Mouse (Mus musculus) C2C12 (cell line): ENCODE data around the gene Ino80b. TPM values are rescaled to one million over a fixed set of nuclear protein-coding genes. Genes with fewer than 3 reads are reported as not detected.
A peak's percentile ranks its signal among the peaks of the same experiment; 100 is the strongest.

ENCODE experiments used
- H3K27me3 ChIP-seq: one replicate; pipeline ENCODE4 v1.6.1; 2011; ENCODE audit not compliant: control insufficient read depth, insufficient read depth, insufficient read length
- H3K36me3 ChIP-seq: one replicate; pipeline ENCODE4 v1.6.1; 2011; ENCODE audit not compliant: control insufficient read depth, insufficient read depth
- H3K4me3 ChIP-seq: one replicate; pipeline ENCODE4 v1.5.1; 2011; ENCODE audit warnings: mild to moderate bottlenecking, control low read depth; ENCODE audit not compliant: poor library complexity, insufficient read depth, severe bottlenecking
- H3K79me2 ChIP-seq: one replicate; pipeline ENCODE4 v1.6.1; 2011; ENCODE audit not compliant: control insufficient read depth, insufficient read depth
- H3K79me3 ChIP-seq: one replicate; pipeline ENCODE4 v1.6.1; 2011; ENCODE audit warnings: low read depth, control low read depth
- H3ac ChIP-seq: one replicate; pipeline ENCODE3; 2011; ENCODE audit warnings: low read depth; ENCODE audit not compliant: control insufficient read depth, insufficient read length
- CEBPB ChIP-seq: IDR thresholded peaks from one replicate; pipeline ENCODE4 v1.6.1; 2011; ENCODE audit warnings: low read depth, mild to moderate bottlenecking, control low read depth, moderate library complexity
- CTCF ChIP-seq: IDR thresholded peaks from one replicate; pipeline ENCODE4 v1.5.1; 2011; ENCODE audit not compliant: control insufficient read depth, insufficient read depth, insufficient read length
- FOSL1 ChIP-seq: IDR thresholded peaks from one replicate; pipeline ENCODE4 v1.8.0; 2011; ENCODE audit warnings: mild to moderate bottlenecking, low read length; ENCODE audit not compliant: poor library complexity, insufficient read depth, severe bottlenecking
- MAX ChIP-seq: IDR thresholded peaks from one replicate; pipeline ENCODE4 v1.6.1; 2011; ENCODE audit warnings: mild to moderate bottlenecking, control low read depth
- MYOD1 ChIP-seq: IDR thresholded peaks from one replicate; pipeline ENCODE4 v1.6.1; 2011; ENCODE audit warnings: low read depth; ENCODE audit not compliant: control insufficient read depth, insufficient read length
- MYOG ChIP-seq: IDR thresholded peaks from one replicate; pipeline ENCODE4 v1.6.1; 2011; ENCODE audit not compliant: control insufficient read depth, insufficient read length; ENCODE audit errors: extremely low read depth
- USF1 ChIP-seq: IDR thresholded peaks from one replicate; pipeline ENCODE4 v1.6.1; 2011; ENCODE audit warnings: low read depth, mild to moderate bottlenecking, control low read depth, moderate library complexity
- polyA plus RNA-seq: library from polyadenylated mRNA; unstranded; fragments of >200 nt; fragmentation: generic; extraction: Trizol; gene quantifications from one replicate; pipeline ENCODE4 v1.2.1, GENCODE M21; 2012; ENCODE audit warnings: missing spikeins

Ino80b gene
- polyA plus RNA-seq, 1 experiment = 33.6 TPM

DNA sequence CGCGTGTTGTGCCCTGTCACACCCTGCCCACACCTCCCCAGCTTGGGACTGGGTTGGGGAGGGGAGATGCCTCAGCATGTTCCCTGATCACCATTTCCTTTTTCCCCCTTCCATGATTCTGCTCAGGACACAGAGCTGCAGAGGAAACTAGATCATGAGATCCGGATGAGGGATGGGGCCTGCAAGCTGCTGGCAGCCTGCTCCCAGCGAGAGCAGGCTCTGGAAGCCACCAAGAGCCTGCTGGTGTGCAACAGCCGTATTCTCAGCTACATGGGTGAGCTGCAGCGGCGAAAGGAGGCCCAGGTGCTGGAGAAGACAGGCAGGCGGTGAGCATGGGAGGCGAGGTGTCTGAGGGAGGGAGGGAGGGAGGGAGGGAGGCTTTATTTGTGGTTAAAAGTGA, 20.6 kb upstream of the Ino80b start:
- H3K36me3 ChIP-seq = peaks cover 29% of the 10 kb centered on the region
- H3K79me2 ChIP-seq = peaks cover 55% of the 10 kb centered on the region
- no peak overlapping the region for H3ac ChIP-seq
- H3K27me3 ChIP-seq = no peaks in the 10 kb centered on the region
- H3K4me3 ChIP-seq = no peak overlapping the region
- H3K79me3 ChIP-seq = peaks cover 10% of the 10 kb centered on the region
- TF ChIP-seq USF1 (no peak), CEBPB (no peak), FOSL1 (no peak), CTCF (no peak), MAX (no peak), MYOD1 (no peak), MYOG (no peak)

- Histone ChIP-seq H3K4me3 (no peak overlapping the region), H3K27me3 (no peaks in the 10 kb centered on the region), H3K79me3 (peaks cover 14% of the 10 kb centered on the region), H3ac (no peak overlapping the region), H3K36me3 (peaks cover 29% of the 10 kb centered on the region), H3K79me2 (peaks cover 61% of the 10 kb centered on the region)
- TF ChIP-seq CEBPB = no peak
- TF ChIP-seq MAX = peak; percentile 32
- TF ChIP-seq MYOD1 = no peak
- no peak for TF ChIP-seq MYOG
- TF ChIP-seq FOSL1 = peak; percentile 98
- no peak for TF ChIP-seq USF1
- TF ChIP-seq CTCF = peak; percentile 4
Observed at GRCm38 (mm10) chr6:83145209-83145608, 20.0 kb upstream of the Ino80b start.

- no peaks in the 10 kb centered on the region for H3K27me3 ChIP-seq
- peaks cover 28% of the 10 kb centered on the region for H3K36me3 ChIP-seq
- no peak overlapping the region for H3K4me3 ChIP-seq
- H3ac ChIP-seq = peak overlapping the region; percentile 2
- H3K79me2 ChIP-seq = peaks cover 84% of the 10 kb centered on the region
- TF ChIP-seq FOSL1 = no peak
- no peak for TF ChIP-seq CEBPB
- TF ChIP-seq MYOG = no peak
- no peak for TF ChIP-seq MYOD1
- TF ChIP-seq CTCF = no peak
- no peak for TF ChIP-seq MAX
- no peak for TF ChIP-seq USF1
- peaks cover 34% of the 10 kb centered on the region for H3K79me3 ChIP-seq
Observed at GRCm38 (mm10) chr6:83142886-83143285, 17.7 kb upstream of the Ino80b start.

GRCm38 (mm10) chr6:83142211-83142731, 17.0 kb upstream of the Ino80b start:
- no peak for TF ChIP-seq CTCF
- peak; percentile 31 for TF ChIP-seq USF1
- no peak for TF ChIP-seq CEBPB
- no peak for TF ChIP-seq FOSL1
- TF ChIP-seq MAX = peak; percentile 51
- H3K27me3 ChIP-seq = no peaks in the 10 kb centered on the region
- peaks cover 22% of the 10 kb centered on the region for H3K36me3 ChIP-seq
- H3K79me3 ChIP-seq = peaks cover 34% of the 10 kb centered on the region
- H3K79me2 ChIP-seq = peaks cover 87% of the 10 kb centered on the region
- H3K4me3 ChIP-seq = peak overlapping the region; percentile 27
- H3ac ChIP-seq = peak overlapping the region; percentile 47

DNA sequence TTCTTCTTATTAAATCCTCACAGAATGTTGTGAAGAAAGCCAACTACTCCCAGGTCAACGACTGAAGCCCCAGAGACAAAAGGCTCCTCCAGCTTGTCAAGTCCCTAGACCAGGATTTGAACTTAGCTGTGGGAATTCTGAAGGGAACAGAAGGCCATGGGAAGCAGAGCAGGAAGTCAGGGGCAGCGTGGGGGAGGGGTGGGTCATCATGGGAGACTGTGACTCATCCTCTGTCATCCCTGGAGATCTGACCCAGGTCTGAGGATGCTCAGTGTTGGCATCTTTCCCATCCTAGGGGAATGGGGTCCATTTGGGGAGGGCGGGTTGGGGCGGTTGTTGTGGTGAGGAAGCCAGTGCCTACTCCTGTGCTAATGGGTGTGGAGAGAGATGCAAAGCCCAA, 16.4 kb upstream of the Ino80b start:
- no peak overlapping the region for H3K4me3 ChIP-seq
- H3K27me3 ChIP-seq = no peaks in the 10 kb centered on the region
- peaks cover 36% of the 10 kb centered on the region for H3K79me3 ChIP-seq
- peaks cover 87% of the 10 kb centered on the region for H3K79me2 ChIP-seq
- peak overlapping the region; percentile 47 for H3ac ChIP-seq
- TF ChIP-seq MAX = peak; percentile 33
- no peak for TF ChIP-seq MYOG
- TF ChIP-seq FOSL1 = peak; percentile 38
- peaks cover 16% of the 10 kb centered on the region for H3K36me3 ChIP-seq

GRCm38 (mm10) chr6:83140044-83140443, 14.8 kb upstream of the Ino80b start:
- Histone ChIP-seq H3K79me3 (peaks cover 41% of the 10 kb centered on the region), H3ac (no peak overlapping the region), H3K4me3 (no peak overlapping the region), H3K79me2 (peaks cover 92% of the 10 kb centered on the region), H3K27me3 (no peaks in the 10 kb centered on the region), H3K36me3 (peaks cover 10% of the 10 kb centered on the region)
- TF ChIP-seq MAX (no peak), CTCF (no peak), MYOG (no peak), CEBPB (no peak), FOSL1 (no peak), USF1 (no peak), MYOD1 (no peak)
